Mouse (Mus musculus): ENCODE results near the gene Spata4.
"Not testable (repeated sequence)": the region's sequence is repeated elsewhere in the genome, so short reads cannot be mapped to it uniquely, and the experiment has no call there.

Spata4 gene

DNA sequence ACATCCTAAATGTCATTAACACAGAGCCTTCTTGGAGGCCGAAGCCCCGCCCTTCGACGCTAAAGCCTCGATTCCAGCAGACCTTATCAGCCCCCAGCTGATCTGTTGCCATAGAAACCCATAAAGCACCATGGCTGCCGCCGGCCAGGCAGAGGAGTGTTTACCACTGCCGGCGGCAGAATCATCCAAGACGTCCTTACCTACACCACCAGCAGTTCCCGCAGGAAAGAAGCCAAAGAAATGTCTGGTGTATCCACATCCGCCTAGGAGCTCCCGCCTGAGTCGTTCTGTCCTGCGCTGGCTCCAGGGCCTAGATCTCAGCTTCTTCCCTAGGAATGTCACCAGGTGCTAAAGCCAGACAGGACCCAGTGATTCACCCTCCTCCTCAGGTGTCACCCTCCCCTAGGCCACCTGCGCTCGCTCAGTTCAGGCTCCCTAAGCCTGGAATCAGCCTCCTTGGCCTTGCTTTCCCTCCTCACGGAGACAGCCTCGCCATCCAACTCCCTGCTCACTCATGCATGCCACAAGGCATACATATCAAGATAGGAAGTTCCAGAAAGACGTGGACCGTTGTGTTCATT lies at the start of gene Spata4:
Gene Spata4, plus strand, starts transcription at position 111 of the 581 bp plus-strand sequence.
- peak; percentile 30 for DNase-seq (ENCODE audit: low spot score)

GRCm38 (mm10) chr8:54554921-54555320 lies 45.7 kb upstream of the Spata4 start:
- DNase-seq (ENCODE audit: low spot score) = no peak

DNA sequence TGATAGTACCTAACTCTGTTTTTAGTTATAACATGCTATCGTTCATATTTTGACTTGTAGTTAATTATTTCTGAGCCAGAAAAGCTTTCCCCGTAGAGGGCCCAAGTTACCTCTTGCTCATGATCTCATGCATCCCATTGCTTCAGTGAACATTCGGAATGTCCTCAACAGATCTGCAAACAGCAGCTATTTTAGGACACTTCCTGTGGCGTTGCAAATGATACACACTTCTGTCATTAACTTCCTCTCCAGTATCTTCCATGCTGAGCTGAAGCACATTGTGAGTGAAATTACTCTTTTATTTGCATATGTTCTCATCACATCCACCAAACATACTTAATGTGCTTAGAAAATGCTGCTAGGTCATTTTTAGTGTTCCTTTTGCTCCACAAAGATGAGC lies 38.4 kb upstream of the Spata4 start:
- DNase-seq (ENCODE audit: low spot score) = no peak

- DNase-seq (ENCODE audit: low spot score) = no peak
Observed at GRCm38 (mm10) chr8:54565181-54565580, 35.4 kb upstream of the Spata4 start.

DNA sequence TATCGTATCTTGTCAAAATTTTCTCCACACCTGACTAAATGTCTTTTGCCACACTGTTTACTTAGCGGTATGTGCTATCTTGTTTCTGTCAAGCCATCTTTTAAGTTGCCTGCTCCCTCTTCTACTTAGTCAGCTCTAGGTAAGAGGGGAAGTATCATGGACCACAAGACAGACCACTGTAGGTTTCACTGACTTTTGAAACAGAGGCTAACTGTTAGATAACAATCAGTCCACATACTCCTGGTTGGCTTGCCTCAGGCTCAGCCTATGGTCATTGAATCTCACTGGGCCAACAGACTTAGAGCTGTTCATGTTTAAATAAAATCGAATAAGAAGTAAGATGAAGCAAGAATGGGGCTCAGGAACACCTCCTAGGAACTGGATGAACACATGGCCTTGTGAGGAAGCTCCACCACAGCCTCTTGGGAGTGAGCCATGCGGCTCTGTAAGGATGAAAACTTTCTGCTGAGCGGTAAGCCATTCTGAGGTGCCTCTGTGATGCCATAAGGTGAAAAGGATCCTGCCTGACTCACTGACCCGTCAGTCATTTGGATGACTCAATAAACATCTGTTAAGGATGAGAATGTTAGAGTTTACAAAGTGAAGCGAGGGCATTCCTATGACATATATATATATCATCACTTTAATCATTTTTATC lies 34.8 kb upstream of the Spata4 start:
- DNase-seq (ENCODE audit: low spot score) = no peak

GRCm38 (mm10) chr8:54567168-54567567 lies 33.4 kb upstream of the Spata4 start:
- no peak for DNase-seq (ENCODE audit: low spot score)

- DNase-seq (ENCODE audit: low spot score) = no peak
Observed at GRCm38 (mm10) chr8:54570618-54571609, 29.7 kb upstream of the Spata4 start.

DNA sequence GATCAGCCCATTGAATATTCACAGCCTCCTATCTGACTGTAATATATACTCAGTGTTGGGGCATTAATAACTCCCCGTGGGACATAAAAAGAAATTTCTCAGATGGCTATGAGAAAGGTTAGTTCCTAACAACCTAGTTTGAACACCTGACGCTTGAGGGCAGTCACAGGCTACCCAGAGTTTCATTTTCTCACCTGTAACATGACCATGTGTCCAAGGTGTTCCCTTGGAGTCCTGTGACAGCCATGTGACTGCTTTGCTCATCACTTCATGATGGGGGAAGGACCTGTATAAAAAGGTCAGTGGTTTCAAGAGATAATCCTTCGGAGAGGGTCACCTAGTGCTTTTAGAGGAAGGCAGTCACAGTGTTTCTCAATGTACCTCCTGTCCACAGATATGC lies 19.1 kb upstream of the Spata4 start:
- no peak for DNase-seq (ENCODE audit: low spot score)

GRCm38 (mm10) chr8:54582886-54583285 lies 17.7 kb upstream of the Spata4 start:
- DNase-seq (ENCODE audit: low spot score) = no peak

DNA sequence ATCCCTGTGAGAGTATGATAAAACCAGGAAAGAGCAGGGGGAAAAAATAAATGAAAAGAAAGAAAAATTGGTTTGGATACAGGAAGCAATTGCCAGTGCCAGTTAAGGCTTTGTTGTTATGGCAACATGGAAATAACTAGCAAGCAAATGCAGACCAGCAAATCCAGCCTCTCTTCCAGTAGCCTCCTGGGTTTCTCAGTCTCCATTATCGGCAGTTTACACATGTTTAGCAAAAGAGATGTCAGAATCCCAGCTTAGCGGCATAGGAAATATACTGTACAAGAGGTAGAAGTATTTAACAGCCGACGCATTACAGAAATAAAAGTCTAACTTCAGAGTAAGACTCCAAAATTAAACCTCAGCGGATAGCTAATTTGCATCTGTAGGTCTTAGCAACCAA lies 5.9 kb upstream of the Spata4 start:
- DNase-seq (ENCODE audit: low spot score) = peak; percentile 15

GRCm38 (mm10) chr8:54596051-54596450 lies 4.5 kb upstream of the Spata4 start:
- no peak for DNase-seq (ENCODE audit: low spot score)

- DNase-seq (ENCODE audit: low spot score) = no peak
Observed at GRCm38 (mm10) chr8:54596940-54597339, 3.6 kb upstream of the Spata4 start.

DNA sequence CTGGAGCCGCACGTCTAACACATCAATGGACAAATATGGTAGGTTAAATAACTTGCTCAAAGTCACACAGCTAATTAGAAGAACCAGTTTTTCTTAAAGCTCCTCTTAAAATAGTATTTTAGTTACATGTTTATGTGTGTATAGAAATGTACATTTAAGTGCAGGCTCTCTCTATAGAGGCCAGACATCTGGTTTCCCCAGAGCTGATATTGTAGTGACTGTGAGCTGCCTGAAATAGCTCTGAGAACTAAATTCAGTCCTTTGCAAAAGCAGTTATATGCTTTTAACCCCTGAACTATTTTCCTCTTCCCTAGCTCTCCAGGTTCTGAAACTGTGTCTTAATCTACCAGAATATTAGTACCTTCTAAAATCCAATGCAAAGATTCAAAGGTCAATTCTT lies 3.2 kb upstream of the Spata4 start:
- DNase-seq (ENCODE audit: low spot score) = no peak

GRCm38 (mm10) chr8:54603440-54603839 lies 2.9 kb downstream of the Spata4 start:
- DNase-seq (ENCODE audit: low spot score) = no peak

DNA sequence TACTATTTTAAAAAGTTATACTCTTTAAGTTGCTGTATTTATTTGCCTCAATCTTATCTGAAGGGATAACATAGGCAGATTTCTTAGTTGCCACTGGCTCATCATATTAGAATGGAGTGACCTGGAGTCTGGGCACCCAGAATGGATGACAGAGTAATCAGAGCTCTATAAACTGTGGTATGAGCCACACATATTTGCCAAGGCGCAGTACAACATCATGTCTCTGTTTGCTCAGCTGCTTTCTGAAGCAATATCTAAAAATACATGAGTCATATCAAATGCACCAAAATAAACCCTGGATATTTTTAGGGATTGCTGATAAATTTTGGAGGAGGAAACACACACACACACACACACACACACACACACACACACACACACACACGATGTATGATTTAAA lies 8.8 kb downstream of the Spata4 start:
- no peak for DNase-seq (ENCODE audit: low spot score)

- no peak for DNase-seq (ENCODE audit: low spot score)
Observed at GRCm38 (mm10) chr8:54610238-54610637, 9.7 kb downstream of the Spata4 start.

DNA sequence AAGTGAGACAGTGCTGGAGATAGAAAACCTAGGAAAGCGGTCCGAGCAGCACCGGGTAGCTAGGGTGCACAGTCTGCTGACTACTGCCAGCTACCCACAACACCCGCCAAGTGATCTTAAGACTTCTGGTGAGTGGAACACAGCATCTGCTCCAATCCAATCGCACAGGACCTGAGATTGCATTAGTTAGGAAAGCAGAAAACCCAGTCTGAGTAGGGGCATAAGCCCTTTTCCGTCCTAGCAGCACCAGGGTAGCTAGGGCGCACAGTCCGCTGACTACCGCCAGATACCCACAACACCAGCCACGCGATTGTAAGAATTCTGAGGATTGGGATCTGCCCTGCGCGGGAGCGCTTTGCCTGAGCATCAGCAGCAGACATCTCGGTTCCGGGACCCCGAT lies 16.1 kb downstream of the Spata4 start:
- DNase-seq (ENCODE audit: low spot score) = not testable (repeated sequence)

DNA sequence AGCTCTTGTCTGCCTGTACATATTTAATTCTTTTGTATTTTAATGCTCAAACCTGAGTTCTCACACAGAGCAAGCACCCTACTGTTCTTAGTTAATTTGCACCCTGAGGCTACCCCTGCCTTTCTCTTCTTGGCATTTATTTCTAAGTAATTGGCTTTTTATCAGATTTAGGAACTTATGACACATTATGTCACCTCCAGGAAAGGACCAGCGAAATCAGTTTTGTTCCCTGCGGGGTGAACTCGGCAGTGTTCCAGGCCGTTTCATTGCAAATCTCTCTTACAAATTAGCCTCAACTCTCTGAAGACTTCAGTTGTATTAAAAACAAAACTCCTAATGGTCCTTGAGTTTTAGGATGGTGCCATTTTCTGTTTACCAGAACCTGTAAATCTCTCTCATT lies 38.1 kb downstream of the Spata4 start:
- no peak for DNase-seq (ENCODE audit: low spot score)
